Mouse (Mus musculus) MEL (cell line): ENCODE measurements around the gene Bmp2.

Experiments
- GATA1 ChIP-seq: IDR thresholded peaks from 2 replicates; pipeline ENCODE4 v1.6.1; 2011; ENCODE audit warnings: low read depth, low read length, improper control_type of control experiment
- ZMIZ1 ChIP-seq: IDR thresholded peaks from 2 replicates; pipeline ENCODE4 v1.6.1; 2012; ENCODE audit warnings: low read depth, mild to moderate bottlenecking, inconsistent platforms, low read length, improper control_type of control experiment, moderate library complexity

DNA sequence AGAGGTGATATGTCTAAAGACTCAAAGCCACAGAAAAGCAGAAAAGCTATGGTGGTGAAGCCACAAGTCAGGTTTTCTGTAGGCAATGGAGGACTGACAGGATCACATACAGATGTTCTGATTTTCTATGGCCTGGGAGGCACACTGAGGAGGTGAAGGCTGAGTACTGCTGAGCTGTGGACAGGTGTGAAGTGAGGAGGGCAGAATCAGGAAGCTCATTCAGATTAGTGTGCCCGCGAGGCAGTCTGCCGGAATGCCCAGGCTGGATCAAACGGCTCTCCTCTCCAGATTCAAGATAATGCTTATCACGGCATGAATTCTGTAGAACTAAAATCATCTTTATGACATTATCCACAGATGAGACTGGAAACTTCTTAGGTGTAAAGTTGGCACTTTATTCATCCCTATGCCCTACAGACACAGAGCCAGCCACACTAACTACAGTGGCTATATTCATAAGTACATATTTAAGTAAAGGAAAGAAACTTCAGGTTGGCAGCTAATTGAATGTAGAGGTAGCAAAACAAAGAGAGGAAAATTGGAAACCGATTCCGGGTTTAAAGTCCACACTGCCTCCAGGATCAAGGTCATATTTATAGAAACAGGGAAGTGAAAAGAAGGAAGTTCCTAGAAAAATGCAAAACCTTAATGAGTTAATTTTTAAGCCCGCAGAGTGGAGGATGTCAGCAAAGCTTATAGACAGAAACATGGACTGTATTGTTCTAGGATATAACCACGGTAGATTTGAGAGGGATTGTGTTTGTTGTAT is 40.8 kb upstream of the Bmp2 start:
- TF ChIP-seq ZMIZ1 (no peak), GATA1 (no peak)
